23 mouse cellular contexts compared by ENCODE assay signal in genomic region chrX:164256527-164256926, GRCm38 (mm10). TPM values are rescaled to one million over a fixed set of nuclear protein-coding genes. Genes with fewer than 3 reads are reported as not detected.
DNase-seq lines count a peak whose midpoint lies in the region; ATAC-seq and TF ChIP-seq lines count a peak whose summit lies in the region.
"Had no signal": no experiment of that assay in that cellular context is flagged by ENCODE, and none has a peak within 500 bp of the region (broad histone marks: within the 10 kb centered on the region; RNA-seq: fewer than 3 reads in every experiment).

No protein-coding gene starts in this region.

- no peak for TF ChIP-seq CTCF in heart, adult 2 months (IDR thresholded peaks at IDR 0.05)
- no peak for TF ChIP-seq CTCF in bone marrow, adult 2 months (IDR thresholded peaks at IDR 0.05; ENCODE audit: control insufficient read depth, insufficient read depth, low read length)

- TF ChIP-seq EP300 in heart, adult 2 months (IDR thresholded peaks at IDR 0.05; ENCODE audit: insufficient read depth, low read depth, low read length) = no peak

- H3K9me3 ChIP-seq in heart, embryonic 12.5 days (replicated peaks) = no peaks in the 10 kb centered on the region
- H3K9me3 ChIP-seq in heart, embryonic 16.5 days (replicated peaks; ENCODE audit: control insufficient read depth, low read length) = no peaks in the 10 kb centered on the region
- H3K9me3 ChIP-seq: embryonic facial prominence, embryonic 10.5 days; forebrain, embryonic 13.5 days; heart, embryonic 10.5 days; hindbrain, embryonic 10.5 days; intestine, embryonic 15.5 days had no signal

- WGBS in heart, embryonic 12.5 days = 64% methylated on average over 3 of the region's 3 CpGs
- WGBS in heart, adult 2 months = 50% methylated on average over 3 of the region's 3 CpGs
- 65% methylated on average over 3 of the region's 3 CpGs for WGBS in heart, embryonic 16.5 days
- WGBS in bone marrow, adult 2 months = 38% methylated on average over 3 of the region's 3 CpGs

- no peaks in the 10 kb centered on the region for H3K4me1 ChIP-seq in heart, embryonic 12.5 days (replicated peaks)
- no peaks in the 10 kb centered on the region; the same call in 1 of the 2 replicates for H3K4me1 ChIP-seq in heart, adult 2 months (ENCODE audit: control insufficient read depth, insufficient read depth, low read length)
- no peaks in the 10 kb centered on the region for H3K4me1 ChIP-seq in heart, embryonic 16.5 days (ENCODE audit: control insufficient read depth, insufficient read depth, low read length)
- H3K4me1 ChIP-seq in bone marrow, adult 2 months (ENCODE audit: control insufficient read depth, insufficient read depth, low read length) = no peaks in the 10 kb centered on the region
- H3K4me1 ChIP-seq: embryonic facial prominence, embryonic 10.5 days; forebrain, embryonic 13.5 days; heart, embryonic 10.5 days; hindbrain, embryonic 10.5 days; intestine, embryonic 15.5 days had no signal

- peak overlapping the region; percentile 38 for H3K4me2 ChIP-seq in heart, embryonic 12.5 days
- no peak overlapping the region for H3K4me2 ChIP-seq in heart, embryonic 16.5 days (ENCODE audit: low read depth, low read length)
- H3K4me2 ChIP-seq: forebrain, embryonic 13.5 days; hindbrain, embryonic 14.5 days; intestine, embryonic 15.5 days had no signal

- no peak overlapping the region for H3K9ac ChIP-seq in heart, embryonic 12.5 days
- no peak overlapping the region for H3K9ac ChIP-seq in heart, adult 2 months (ENCODE audit: low read depth, low read length)
- H3K9ac ChIP-seq in heart, embryonic 16.5 days (ENCODE audit: low read length) = no peak overlapping the region
- H3K9ac ChIP-seq: forebrain, embryonic 13.5 days; forebrain, postnatal 0 days; hindbrain, embryonic 14.5 days; intestine, embryonic 15.5 days had no signal

- H3K27me3 ChIP-seq in heart, embryonic 12.5 days (replicated peaks) = no peaks in the 10 kb centered on the region
- no peaks in the 10 kb centered on the region for H3K27me3 ChIP-seq in heart, adult 2 months (ENCODE audit: control insufficient read depth, insufficient read depth, low read length)
- H3K27me3 ChIP-seq in heart, embryonic 16.5 days (ENCODE audit: control insufficient read depth, insufficient read depth, low read length) = no peaks in the 10 kb centered on the region
- H3K27me3 ChIP-seq: CH12.LX; forebrain, embryonic 13.5 days; intestine, embryonic 15.5 days had no signal

- peak overlapping the region; percentile 70; the same call in 1 of the 2 replicates for H3K27ac ChIP-seq in heart, embryonic 12.5 days (ENCODE audit: poor library complexity, severe bottlenecking)
- H3K27ac ChIP-seq in heart, adult 2 months = no peak overlapping the region
- peak overlapping the region; percentile 35 for H3K27ac ChIP-seq in heart, embryonic 16.5 days (ENCODE audit: low read length)
- H3K27ac ChIP-seq in bone marrow, adult 2 months (ENCODE audit: control insufficient read depth, insufficient read depth, low read depth, low read length, poor library complexity) = no peak overlapping the region; the same call in 1 of the 2 replicates
- H3K27ac ChIP-seq: embryonic facial prominence, embryonic 10.5 days; forebrain, embryonic 13.5 days; heart, embryonic 10.5 days; hindbrain, embryonic 10.5 days; hindbrain, embryonic 14.5 days; intestine, embryonic 15.5 days had no signal

- TF ChIP-seq POLR2A in heart, adult 2 months (IDR thresholded peaks at IDR 0.05; ENCODE audit: insufficient read depth, low read depth, low read length) = no peak
- no peak for TF ChIP-seq POLR2A in bone marrow, adult 2 months (IDR thresholded peaks at IDR 0.05; ENCODE audit: borderline replicate concordance, control insufficient read depth, low read depth, low read length)

- no peaks in the 10 kb centered on the region for H3K79me2 ChIP-seq in heart, adult 2 months (replicated peaks; ENCODE audit: control insufficient read depth, insufficient read depth, low read length)

- ATAC-seq in heart, embryonic 12.5 days (ENCODE audit: insufficient number of reproducible peaks, low FRiP score) = no peak
- no peak for ATAC-seq in heart, embryonic 16.5 days (replicated peaks; ENCODE audit: extremely low read depth, insufficient read depth, low FRiP score)
- ATAC-seq in megakaryocyte progenitor cell, adult 5-6 weeks (replicated peaks; ENCODE audit: poor library complexity) = peak; percentile 53
- ATAC-seq: forebrain, embryonic 13.5 days; forebrain, postnatal 0 days; intestine, embryonic 15.5 days; Patski had no signal

- H3K4me3 ChIP-seq in heart, embryonic 12.5 days = peak overlapping the region; percentile 23; the same call in 1 of the 2 replicates
- H3K4me3 ChIP-seq in heart, adult 2 months = no peak overlapping the region
- no peak overlapping the region for H3K4me3 ChIP-seq in heart, embryonic 16.5 days (ENCODE audit: low read length)
- H3K4me3 ChIP-seq in bone marrow, adult 2 months (replicated peaks; ENCODE audit: control insufficient read depth, low read depth, low read length) = peak overlapping the region; percentile 20
- H3K4me3 ChIP-seq: embryonic facial prominence, embryonic 10.5 days; forebrain, embryonic 13.5 days; heart, embryonic 10.5 days; hindbrain, embryonic 10.5 days; intestine, embryonic 15.5 days had no signal

- no peaks in the 10 kb centered on the region for H3K36me3 ChIP-seq in heart, embryonic 12.5 days
- H3K36me3 ChIP-seq in heart, adult 2 months (ENCODE audit: control insufficient read depth, insufficient read depth, low read length) = no peaks in the 10 kb centered on the region
- H3K36me3 ChIP-seq in heart, embryonic 16.5 days (ENCODE audit: control insufficient read depth, insufficient read depth) = no peaks in the 10 kb centered on the region
- H3K36me3 ChIP-seq: embryonic facial prominence, embryonic 10.5 days; heart, embryonic 10.5 days; hindbrain, embryonic 10.5 days; intestine, embryonic 15.5 days had no signal

- intact Hi-C loops in heart, adult 2 months (cut with DNase I) = no loop called here

- DNase-seq in heart, adult 2 months = no peak
- no peak for DNase-seq in heart, postnatal 4 days
- DNase-seq in adrenal gland, postnatal 14 days = no peak
- no peak for DNase-seq in testis, postnatal 14 days (ENCODE audit: low spot score)
- DNase-seq: adrenal gland, adult 8-10 months; cerebellum, adult 11-12 months; cerebellum, adult 9-10 months; cerebellum, postnatal 25 days; forebrain, postnatal 0 days; gastrocnemius, postnatal 14 days; kidney, adult 8-10 months had no signal

RNA-seq across cellular contexts. Expression of gene Bmx, which starts 1.5 kb away (rescaled TPM):
- 8.7 and 8.8 TPM in 2 replicates for polyA plus RNA-seq in heart, embryonic 12.5 days (2016; fragmentation: Nextera tagmentation; extraction: Ambion mirVana)
- 1 to 10 TPM; 2.0 to 2.3 TPM for total RNA-seq in heart, adult 2 months (2021)
- polyA plus RNA-seq in heart, adult 2 months (2012; rRNA removed) = 1.2 and 2.0 TPM in 2 replicates
- polyA plus RNA-seq in heart, embryonic 16.5 days (2015; fragmentation: Nextera tagmentation; extraction: Ambion mirVana) = 3.8 and 5.5 TPM in 2 replicates
- total RNA-seq in heart, postnatal 4 days (2021) = 1 to 10 TPM; 4.3 to 4.6 TPM
- polyA plus RNA-seq in bone marrow, adult 2 months (2011; ENCODE audit: insufficient read depth, insufficient read length, low replicate concordance, missing spikeins) = 8.0 and 19.2 TPM in 2 replicates
- 4.1 and 5.0 TPM in 2 replicates for total RNA-seq in megakaryocyte progenitor cell, adult 5-6 weeks (2015)
- total RNA-seq in megakaryocyte progenitor cell, adult 5-6 weeks (2017) = 4.4 and 9.0 TPM in 2 replicates
- 0.56 and 1.0 TPM in 2 replicates for total RNA-seq in adrenal gland, postnatal 14 days (2021)
- polyA plus RNA-seq: Patski had no signal

RNA-seq across cellular contexts. Expression of gene Pir, which starts 12.6 kb away (rescaled TPM):
- 9.2 and 9.9 TPM in 2 replicates for polyA plus RNA-seq in heart, embryonic 12.5 days (2016; fragmentation: Nextera tagmentation; extraction: Ambion mirVana)
- 1 to 10 TPM; 6.3 to 6.6 TPM for total RNA-seq in heart, adult 2 months (2021)
- polyA plus RNA-seq in heart, adult 2 months (2012; rRNA removed) = 2.8 and 2.9 TPM in 2 replicates
- polyA plus RNA-seq in heart, embryonic 16.5 days (2015; fragmentation: Nextera tagmentation; extraction: Ambion mirVana) = 5.9 and 7.5 TPM in 2 replicates
- total RNA-seq in heart, postnatal 4 days (2021) = 1 to 10 TPM; 2.4 to 3.6 TPM
- polyA plus RNA-seq in bone marrow, adult 2 months (2011; ENCODE audit: insufficient read depth, insufficient read length, low replicate concordance, missing spikeins) = 3.0 and 10.2 TPM in 2 replicates
- 0.99 and 1.1 TPM in 2 replicates for total RNA-seq in megakaryocyte progenitor cell, adult 5-6 weeks (2015)
- 0.71 and 1.0 TPM in 2 replicates for total RNA-seq in megakaryocyte progenitor cell, adult 5-6 weeks (2017)
- 4.5 and 4.9 TPM in 2 replicates for total RNA-seq in adrenal gland, postnatal 14 days (2021)
- total RNA-seq: CH12.LX had no signal
- polyA plus RNA-seq: Patski had no signal

Comparison
In these comparisons a context has a peak if more than half of its experiments do, and no peak if none do; other contexts are left out.
1. H3K27ac ChIP-seq: peak in heart, embryonic 12.5 days (single experiment) and heart, embryonic 16.5 days (single experiment); none in heart, adult 2 months (single experiment) and bone marrow, adult 2 months (single experiment).
2. H3K4me3 ChIP-seq: peak in heart, embryonic 12.5 days (single experiment) and bone marrow, adult 2 months (single experiment); none in heart, adult 2 months (single experiment) and heart, embryonic 16.5 days (single experiment).